Mouse (Mus musculus): Measurements from ENCODE around the gene Akr1b7. TPM values are rescaled to one million over a fixed set of nuclear protein-coding genes. Genes with fewer than 3 reads are reported as not detected.

Akr1b7 gene
- total and polyA plus RNA-seq, 3 experiments, result 0.08 TPM; not detected in 2

- Histone ChIP-seq H3K79me2 (replicated peaks; ENCODE audit: control insufficient read depth, extremely low read depth, insufficient read depth, poor library complexity, severe bottlenecking) (no peaks in the 10 kb centered on the region), H3K9me3 (replicated peaks; ENCODE audit: low read length) (no peaks in the 10 kb centered on the region), H3K27ac (ENCODE audit: insufficient read depth, low read depth) (no peak overlapping the region), H3K4me2 (ENCODE audit: insufficient read depth, low read depth, poor library complexity, severe bottlenecking) (no peak overlapping the region), H3K9ac (ENCODE audit: insufficient read depth, low read depth) (no peak overlapping the region), H3K4me1 (ENCODE audit: control insufficient read depth in 1 of 2, insufficient read depth in 2 of 2) (peaks cover 3 to 26% of the 10 kb centered on the region in 2 experiments; a peak in 3 of 4 replicates), H3K27me3 (replicated peaks) (no peaks in the 10 kb centered on the region), H3K4me3 (replicated peaks in 1 of 3; ENCODE audit: low read depth in 2 of 3, low read length in 2 of 3, poor library complexity in 1 of 3) (no peak overlapping the region), H3K36me3 (replicated peaks in 1 of 2; ENCODE audit: control insufficient read depth in 1 of 2, insufficient read depth in 1 of 2, low read length in 1 of 2) (peaks cover 50 to 83% of the 10 kb centered on the region in 2 experiments)
- in situ Hi-C loops (cut with MboI; ENCODE audit: low pct_ligation_motif_present, low pct_unique_long_range_greater_than_20kb, low sequenced_read_pairs), result no loop called here
- TF ChIP-seq UBTF (IDR thresholded peaks at IDR 0.05; ENCODE audit: low read depth, low read length), result no peak
- no peak for TF ChIP-seq MEF2A (IDR thresholded peaks at IDR 0.05; ENCODE audit: borderline replicate concordance, low read depth, low read length)
- no peak for TF ChIP-seq MAFK (IDR thresholded peaks at IDR 0.05; ENCODE audit: insufficient replicate concordance, low read length)
- no peak for TF ChIP-seq JUN (IDR thresholded peaks at IDR 0.05; ENCODE audit: insufficient read depth, low read depth, low read length)
- no peak for TF ChIP-seq TBP (conservative IDR thresholded peaks at IDR 0.05; ENCODE audit: low read depth, low read length)
- TF ChIP-seq ETS1 (conservative IDR thresholded peaks at IDR 0.05; ENCODE audit: low read depth, low read length), result no peak
- no peak for TF ChIP-seq HCFC1 (IDR thresholded peaks at IDR 0.05; ENCODE audit: low read depth, low read length)
- no peak for TF ChIP-seq MAZ (IDR thresholded peaks at IDR 0.05; ENCODE audit: low read depth, low read length)
- no peak for TF ChIP-seq RCOR1 (conservative IDR thresholded peaks at IDR 0.05; ENCODE audit: low read depth, low read length)
- TF ChIP-seq JUND (conservative IDR thresholded peaks at IDR 0.05; ENCODE audit: low read depth, low read length), result no peak
- no peak for TF ChIP-seq POLR2AphosphoS2 (IDR thresholded peaks at IDR 0.05; ENCODE audit: low read depth, low read length)
- no peak for TF ChIP-seq CTCF (conservative IDR thresholded peaks at IDR 0.05 in 1 of 2, IDR thresholded peaks at IDR 0.05 in 1 of 2; ENCODE audit: low read depth in 2 of 2, low read length in 2 of 2)
- TF ChIP-seq IRF4 (IDR thresholded peaks at IDR 0.05; ENCODE audit: low read depth, low read length), result no peak
- TF ChIP-seq MYC (IDR thresholded peaks at IDR 0.05; ENCODE audit: low read depth, low read length), result no peak
- no peak for TF ChIP-seq ZKSCAN1 (IDR thresholded peaks at IDR 0.05; ENCODE audit: borderline replicate concordance, low read depth, low read length)
- no peak for TF ChIP-seq GABPA (IDR thresholded peaks at IDR 0.05; ENCODE audit: insufficient replicate concordance, low read depth, low read length)
- dilution Hi-C loops (cut with MboI; ENCODE audit: extremely low pct_ligation_motif_present, extremely low pct_unique_long_range_greater_than_20kb, low sequenced_read_pairs), result no loop called here
- DNase-seq (ENCODE audit: extremely low read depth), result no peak
These were observed 16.2 kb upstream of the Akr1b7 start for GRCm38 (mm10) chr6:34395897-34396296.

- in situ Hi-C loops (cut with MboI; ENCODE audit: low pct_ligation_motif_present, low pct_unique_long_range_greater_than_20kb, low sequenced_read_pairs), result no loop called here
- dilution Hi-C loops (cut with MboI; ENCODE audit: extremely low pct_ligation_motif_present, extremely low pct_unique_long_range_greater_than_20kb, low sequenced_read_pairs), result no loop called here
- Histone ChIP-seq H3K36me3 (replicated peaks in 1 of 2; ENCODE audit: control insufficient read depth in 1 of 2, insufficient read depth in 1 of 2, low read length in 1 of 2) (peaks cover 34 to 61% of the 10 kb centered on the region in 2 experiments), H3K4me3 (replicated peaks in 1 of 3; ENCODE audit: low read depth in 2 of 3, low read length in 2 of 3, poor library complexity in 1 of 3) (no peak overlapping the region), H3K4me2 (ENCODE audit: insufficient read depth, low read depth, poor library complexity, severe bottlenecking) (no peak overlapping the region), H3K79me2 (replicated peaks; ENCODE audit: control insufficient read depth, extremely low read depth, insufficient read depth, poor library complexity, severe bottlenecking) (no peaks in the 10 kb centered on the region), H3K27ac (ENCODE audit: insufficient read depth, low read depth) (no peak overlapping the region), H3K9ac (ENCODE audit: insufficient read depth, low read depth) (no peak overlapping the region), H3K27me3 (replicated peaks) (no peaks in the 10 kb centered on the region), H3K4me1 (ENCODE audit: control insufficient read depth in 1 of 2, insufficient read depth in 2 of 2) (peaks cover 3 to 30% of the 10 kb centered on the region in 2 experiments; a peak in 3 of 4 replicates), H3K9me3 (replicated peaks; ENCODE audit: low read length) (no peaks in the 10 kb centered on the region)
- TF ChIP-seq TCF12 (IDR thresholded peaks at IDR 0.05; ENCODE audit: low read depth, low read length) (no peak), ETS1 (conservative IDR thresholded peaks at IDR 0.05; ENCODE audit: low read depth, low read length) (no peak), JUND (conservative IDR thresholded peaks at IDR 0.05; ENCODE audit: low read depth, low read length) (no peak), USF1 (IDR thresholded peaks at IDR 0.05; ENCODE audit: low read depth, low read length) (no peak), MAFK (IDR thresholded peaks at IDR 0.05; ENCODE audit: insufficient replicate concordance, low read length) (no peak), KAT2A (IDR thresholded peaks at IDR 0.05; ENCODE audit: insufficient replicate concordance, low read length) (no peak), POLR2A (IDR thresholded peaks at IDR 0.05; ENCODE audit: low read depth, low read length) (no peak), E2F4 (IDR thresholded peaks at IDR 0.05; ENCODE audit: insufficient replicate concordance, low read depth, low read length) (no peak), MAZ (IDR thresholded peaks at IDR 0.05; ENCODE audit: low read depth, low read length) (no peak), NELFE (IDR thresholded peaks at IDR 0.05; ENCODE audit: low read depth, low read length) (no peak), POLR2AphosphoS2 (IDR thresholded peaks at IDR 0.05; ENCODE audit: low read depth, low read length) (no peak), MYC (IDR thresholded peaks at IDR 0.05; ENCODE audit: low read depth, low read length) (no peak), USF2 (conservative IDR thresholded peaks at IDR 0.05; ENCODE audit: low read depth, low read length) (no peak), TBP (conservative IDR thresholded peaks at IDR 0.05; ENCODE audit: low read depth, low read length) (no peak)
- DNase-seq (ENCODE audit: extremely low read depth), result no peak
These were observed 13.7 kb upstream of the Akr1b7 start for GRCm38 (mm10) chr6:34398431-34398830.

Data from CH12.LX (cell line).